Mouse (Mus musculus): ENCODE measurements at regions not wholly inside any gene's neighbourhood (a gene's known extent, or its start where the extent isn't known, plus 50 kb on each side); places are given as distances from the start of the nearest gene placed in this dataset.
A peak's percentile ranks its signal among the peaks of the same experiment; 100 is the strongest.

GRCm38 (mm10) chr17:52312043-52312442 lies 290.5 kb upstream of the Kcnh8 start:
- peak overlapping the region; percentile 53; the same call in 1 of the 2 replicates for H3K27ac ChIP-seq (ENCODE audit: control insufficient read depth, insufficient read depth, low read length)
- no peak overlapping the region for H3K4me3 ChIP-seq (ENCODE audit: control insufficient read depth, insufficient read depth, low read length)
- H3K27me3 ChIP-seq (ENCODE audit: control insufficient read depth, insufficient read depth, low read length): no peaks in the 10 kb centered on the region
- H3K4me1 ChIP-seq (replicated peaks; ENCODE audit: control insufficient read depth, insufficient read depth, low read length): peaks cover 10% of the 10 kb centered on the region
- WGBS: 5% methylated on average over 1 of the region's 1 CpGs
- DNase-seq: peak; percentile 51
- 0 out of 2 replicates have a peak, but pooled peaks cover 4% of the 10 kb centered on the region for H3K36me3 ChIP-seq (ENCODE audit: control insufficient read depth, insufficient read depth, low read length)
- TF ChIP-seq POLR2A (IDR thresholded peaks at IDR 0.05; ENCODE audit: control insufficient read depth, extremely low read depth, insufficient read depth, low read length, poor library complexity): no peak
- no peak for TF ChIP-seq CTCF (IDR thresholded peaks at IDR 0.05; ENCODE audit: borderline replicate concordance, control insufficient read depth, extremely low read depth, insufficient read depth, low read length, poor library complexity)

- 0 out of 2 replicates have a peak, but pooled peaks cover 4% of the 10 kb centered on the region for H3K36me3 ChIP-seq (ENCODE audit: control insufficient read depth, insufficient read depth, low read length)
- TF ChIP-seq POLR2A (IDR thresholded peaks at IDR 0.05; ENCODE audit: control insufficient read depth, extremely low read depth, insufficient read depth, low read length, poor library complexity) (no peak), CTCF (IDR thresholded peaks at IDR 0.05; ENCODE audit: borderline replicate concordance, control insufficient read depth, extremely low read depth, insufficient read depth, low read length, poor library complexity) (no peak)
- H3K4me3 ChIP-seq (ENCODE audit: control insufficient read depth, insufficient read depth, low read length): no peak overlapping the region
- H3K4me1 ChIP-seq (replicated peaks; ENCODE audit: control insufficient read depth, insufficient read depth, low read length): peaks cover 15% of the 10 kb centered on the region
- DNase-seq: no peak
- no peaks in the 10 kb centered on the region for H3K27me3 ChIP-seq (ENCODE audit: control insufficient read depth, insufficient read depth, low read length)
- H3K27ac ChIP-seq (ENCODE audit: control insufficient read depth, insufficient read depth, low read length): peak overlapping the region; percentile 72
- WGBS: 90% methylated on average over 5 of the region's 5 CpGs
These were observed 293.7 kb upstream of the Kcnh8 start for GRCm38 (mm10) chr17:52308789-52309188.

GRCm38 (mm10) chr17:52304133-52304532 lies 298.4 kb upstream of the Kcnh8 start:
- WGBS: 6% methylated on average over 4 of the region's 4 CpGs
- Histone ChIP-seq H3K4me3 (ENCODE audit: control insufficient read depth, insufficient read depth, low read length) (peak overlapping the region; percentile 10; the same call in 1 of the 2 replicates), H3K27ac (ENCODE audit: control insufficient read depth, insufficient read depth, low read length) (peak overlapping the region; percentile 92), H3K27me3 (ENCODE audit: control insufficient read depth, insufficient read depth, low read length) (no peaks in the 10 kb centered on the region), H3K4me1 (replicated peaks; ENCODE audit: control insufficient read depth, insufficient read depth, low read length) (peaks cover 25% of the 10 kb centered on the region), H3K36me3 (ENCODE audit: control insufficient read depth, insufficient read depth, low read length) (no peaks in the 10 kb centered on the region)
- TF ChIP-seq POLR2A (IDR thresholded peaks at IDR 0.05; ENCODE audit: control insufficient read depth, extremely low read depth, insufficient read depth, low read length, poor library complexity) (no peak), CTCF (IDR thresholded peaks at IDR 0.05; ENCODE audit: borderline replicate concordance, control insufficient read depth, extremely low read depth, insufficient read depth, low read length, poor library complexity) (no peak)
- peak; percentile 71 for DNase-seq

DNA sequence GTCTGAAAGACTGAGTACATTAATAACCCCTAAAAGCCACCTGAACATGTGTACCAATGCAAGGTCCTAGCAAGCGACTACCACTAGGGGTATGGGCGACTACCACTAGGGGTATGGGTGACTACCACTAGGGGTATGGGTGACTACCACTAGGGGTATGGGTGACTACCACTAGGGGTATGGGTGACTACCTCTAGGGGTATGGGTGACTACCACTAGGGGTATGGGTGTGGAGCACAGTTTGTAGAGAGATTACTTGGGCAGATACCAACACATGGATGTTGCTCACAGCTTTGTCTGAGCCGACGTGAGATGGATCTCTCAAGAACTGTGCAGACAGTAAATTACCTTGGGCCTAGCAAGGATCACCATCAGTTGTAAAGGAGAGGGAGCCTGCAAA lies 299.2 kb upstream of the Kcnh8 start:
- TF ChIP-seq POLR2A (IDR thresholded peaks at IDR 0.05; ENCODE audit: control insufficient read depth, extremely low read depth, insufficient read depth, low read length, poor library complexity) (no peak), CTCF (IDR thresholded peaks at IDR 0.05; ENCODE audit: borderline replicate concordance, control insufficient read depth, extremely low read depth, insufficient read depth, low read length, poor library complexity) (no peak)
- Histone ChIP-seq H3K27me3 (ENCODE audit: control insufficient read depth, insufficient read depth, low read length) (no peaks in the 10 kb centered on the region), H3K36me3 (ENCODE audit: control insufficient read depth, insufficient read depth, low read length) (no peaks in the 10 kb centered on the region), H3K4me3 (ENCODE audit: control insufficient read depth, insufficient read depth, low read length) (no peak overlapping the region), H3K27ac (ENCODE audit: control insufficient read depth, insufficient read depth, low read length) (peak overlapping the region; percentile 88), H3K4me1 (replicated peaks; ENCODE audit: control insufficient read depth, insufficient read depth, low read length) (peaks cover 23% of the 10 kb centered on the region)
- peak; percentile 49 for DNase-seq
- WGBS: 74% methylated on average over 4 of the region's 4 CpGs

DNA sequence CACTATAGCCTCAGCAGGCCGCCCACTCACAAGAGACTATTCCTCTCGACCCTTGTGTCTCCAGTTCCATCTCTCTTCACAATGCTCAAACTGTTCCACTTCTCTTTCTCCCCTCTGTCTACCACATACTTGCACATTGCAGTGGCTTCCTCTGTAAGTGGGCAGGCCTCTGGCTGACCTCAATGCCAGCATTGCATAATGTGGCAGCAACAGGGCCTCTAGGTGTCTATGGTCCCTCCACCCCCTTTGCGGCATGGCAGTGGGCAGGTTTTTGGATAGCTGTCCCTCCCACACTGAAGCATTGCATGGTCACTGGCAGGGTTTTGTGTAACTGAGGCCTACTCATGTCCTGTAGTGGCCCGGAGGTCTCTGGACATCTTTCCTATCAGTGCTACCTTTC lies 302.7 kb upstream of the Kcnh8 start:
- Histone ChIP-seq H3K4me3 (ENCODE audit: control insufficient read depth, insufficient read depth, low read length) (no peak overlapping the region), H3K36me3 (ENCODE audit: control insufficient read depth, insufficient read depth, low read length) (no peaks in the 10 kb centered on the region), H3K27me3 (ENCODE audit: control insufficient read depth, insufficient read depth, low read length) (no peaks in the 10 kb centered on the region), H3K4me1 (replicated peaks; ENCODE audit: control insufficient read depth, insufficient read depth, low read length) (peaks cover 18% of the 10 kb centered on the region), H3K27ac (ENCODE audit: control insufficient read depth, insufficient read depth, low read length) (peak overlapping the region; percentile 2; the same call in 1 of the 2 replicates)
- WGBS: 92% methylated on average over 4 of the region's 4 CpGs
- TF ChIP-seq CTCF (IDR thresholded peaks at IDR 0.05; ENCODE audit: borderline replicate concordance, control insufficient read depth, extremely low read depth, insufficient read depth, low read length, poor library complexity) (no peak), POLR2A (IDR thresholded peaks at IDR 0.05; ENCODE audit: control insufficient read depth, extremely low read depth, insufficient read depth, low read length, poor library complexity) (no peak)
- peak; percentile 13 for DNase-seq

GRCm38 (mm10) chr17:52285392-52285791 lies 317.1 kb upstream of the Kcnh8 start:
- peaks cover 14% of the 10 kb centered on the region for H3K4me1 ChIP-seq (replicated peaks; ENCODE audit: control insufficient read depth, insufficient read depth, low read length)
- H3K27me3 ChIP-seq (ENCODE audit: control insufficient read depth, insufficient read depth, low read length): no peaks in the 10 kb centered on the region
- H3K4me3 ChIP-seq (ENCODE audit: control insufficient read depth, insufficient read depth, low read length): no peak overlapping the region
- peak; percentile 55 for DNase-seq
- peak overlapping the region; percentile 98 for H3K27ac ChIP-seq (ENCODE audit: control insufficient read depth, insufficient read depth, low read length)
- no peaks in the 10 kb centered on the region for H3K36me3 ChIP-seq (ENCODE audit: control insufficient read depth, insufficient read depth, low read length)
- TF ChIP-seq POLR2A (IDR thresholded peaks at IDR 0.05; ENCODE audit: control insufficient read depth, extremely low read depth, insufficient read depth, low read length, poor library complexity): no peak
- TF ChIP-seq CTCF (IDR thresholded peaks at IDR 0.05; ENCODE audit: borderline replicate concordance, control insufficient read depth, extremely low read depth, insufficient read depth, low read length, poor library complexity): no peak
- WGBS: 47% methylated on average over 2 of the region's 2 CpGs

GRCm38 (mm10) chr17:52282264-52282663 lies 320.2 kb upstream of the Kcnh8 start:
- 3% methylated on average over 3 of the region's 3 CpGs for WGBS
- Histone ChIP-seq H3K4me3 (ENCODE audit: control insufficient read depth, insufficient read depth, low read length) (no peak overlapping the region), H3K4me1 (replicated peaks; ENCODE audit: control insufficient read depth, insufficient read depth, low read length) (peaks cover 14% of the 10 kb centered on the region), H3K36me3 (ENCODE audit: control insufficient read depth, insufficient read depth, low read length) (no peaks in the 10 kb centered on the region), H3K27ac (ENCODE audit: control insufficient read depth, insufficient read depth, low read length) (peak overlapping the region; percentile 100; the same call in 1 of the 2 replicates), H3K27me3 (ENCODE audit: control insufficient read depth, insufficient read depth, low read length) (no peaks in the 10 kb centered on the region)
- no peak for TF ChIP-seq POLR2A (IDR thresholded peaks at IDR 0.05; ENCODE audit: control insufficient read depth, extremely low read depth, insufficient read depth, low read length, poor library complexity)
- no peak for TF ChIP-seq CTCF (IDR thresholded peaks at IDR 0.05; ENCODE audit: borderline replicate concordance, control insufficient read depth, extremely low read depth, insufficient read depth, low read length, poor library complexity)
- peak; percentile 75 for DNase-seq

All from thymus, adult 2 months (tissue).